14 mouse cellular contexts compared by ENCODE assay signal in genomic region chr4:59231266-59232055, GRCm38 (mm10). TPM values are rescaled to one million over a fixed set of nuclear protein-coding genes. Genes with fewer than 3 reads are reported as not detected.
DNase-seq lines count a peak whose midpoint lies in the region; ATAC-seq and TF ChIP-seq lines count a peak whose summit lies in the region.
"Had no signal": no experiment of that assay in that cellular context is flagged by ENCODE, and none has a peak within 500 bp of the region (broad histone marks: within the 10 kb centered on the region; RNA-seq: fewer than 3 reads in every experiment).

No protein-coding gene starts in this region.

- intact Hi-C loops in gastrocnemius, adult 2 months (cut with DNase I) = no loop called here

- no peaks in the 10 kb centered on the region for H3K9me3 ChIP-seq in lung, embryonic 16.5 days (ENCODE audit: control insufficient read depth, low read length)
- H3K9me3 ChIP-seq in embryonic facial prominence, embryonic 12.5 days = no peaks in the 10 kb centered on the region
- H3K9me3 ChIP-seq in liver, embryonic 11.5 days (ENCODE audit: control insufficient read depth, low read length) = no peaks in the 10 kb centered on the region
- H3K9me3 ChIP-seq: forebrain, embryonic 15.5 days; hindbrain, embryonic 10.5 days; midbrain, embryonic 12.5 days had no signal

- DNase-seq in embryo, embryonic 10.5 days (ENCODE audit: low spot score) = peak; percentile 17
- no peak for DNase-seq in embryo, embryonic 9.5 days (ENCODE audit: extremely low spot score)
- DNase-seq in lung, adult 2 months = no peak
- peak; percentile 47 for DNase-seq in lung, postnatal 36 days
- DNase-seq in gastrocnemius, adult 2 months = no peak
- DNase-seq in liver, embryonic 11.5 days (ENCODE audit: low spot score) = no peak
- DNase-seq: cerebellum, postnatal 10 days; kidney, postnatal 14 days; thymus, postnatal 4 days had no signal

- H3K27me3 ChIP-seq in lung, embryonic 16.5 days (ENCODE audit: control insufficient read depth, insufficient read depth, low read depth, low read length) = no peaks in the 10 kb centered on the region
- no peaks in the 10 kb centered on the region for H3K27me3 ChIP-seq in embryonic facial prominence, embryonic 12.5 days
- no peaks in the 10 kb centered on the region for H3K27me3 ChIP-seq in liver, embryonic 11.5 days (replicated peaks; ENCODE audit: control insufficient read depth, insufficient read depth, low read length)
- H3K27me3 ChIP-seq: forebrain, embryonic 15.5 days; midbrain, embryonic 12.5 days had no signal

- H3K36me3 ChIP-seq in lung, embryonic 16.5 days (ENCODE audit: control insufficient read depth, insufficient read depth, low read length) = no peaks in the 10 kb centered on the region
- no peaks in the 10 kb centered on the region for H3K36me3 ChIP-seq in embryonic facial prominence, embryonic 12.5 days
- H3K36me3 ChIP-seq in liver, embryonic 11.5 days (ENCODE audit: control insufficient read depth, insufficient read depth, low read length) = no peaks in the 10 kb centered on the region
- H3K36me3 ChIP-seq: forebrain, embryonic 15.5 days; hindbrain, embryonic 10.5 days; midbrain, embryonic 12.5 days had no signal

- peak overlapping the region; percentile 9; the same call in 1 of the 2 replicates for H3K27ac ChIP-seq in lung, embryonic 16.5 days (ENCODE audit: low read length)
- peak overlapping the region; percentile 46 for H3K27ac ChIP-seq in embryonic facial prominence, embryonic 12.5 days
- H3K27ac ChIP-seq in gastrocnemius, adult 2 months = no peak overlapping the region
- no peak overlapping the region for H3K27ac ChIP-seq in liver, embryonic 11.5 days (ENCODE audit: low read depth, low read length)
- H3K27ac ChIP-seq: forebrain, embryonic 15.5 days; hindbrain, embryonic 10.5 days; midbrain, embryonic 12.5 days had no signal

- no peak overlapping the region for H3K4me3 ChIP-seq in lung, embryonic 16.5 days (ENCODE audit: low read length)
- H3K4me3 ChIP-seq in lung, adult 2 months (replicated peaks; ENCODE audit: extremely low read depth, low read depth, low read length) = no peak overlapping the region
- no peak overlapping the region for H3K4me3 ChIP-seq in embryonic facial prominence, embryonic 12.5 days
- no peak overlapping the region for H3K4me3 ChIP-seq in gastrocnemius, adult 2 months
- no peak overlapping the region for H3K4me3 ChIP-seq in liver, embryonic 11.5 days (ENCODE audit: low read depth, low read length)
- H3K4me3 ChIP-seq: forebrain, embryonic 15.5 days; hindbrain, embryonic 10.5 days; midbrain, embryonic 12.5 days had no signal

- WGBS in lung, embryonic 16.5 days = 57% methylated on average over 6 of the region's 6 CpGs
- WGBS in lung, adult 2 months = 64% methylated on average over 6 of the region's 6 CpGs
- WGBS in embryonic facial prominence, embryonic 12.5 days = 73% methylated on average over 6 of the region's 6 CpGs
- 84% methylated on average over 6 of the region's 6 CpGs for WGBS in liver, embryonic 11.5 days

- no peak for TF ChIP-seq POLR2A in lung, adult 2 months (IDR thresholded peaks at IDR 0.05; ENCODE audit: borderline replicate concordance, extremely low read depth, low read depth, low read length)

- peak; percentile 82 for ATAC-seq in lung, embryonic 16.5 days (ENCODE audit: low read depth)
- ATAC-seq in embryonic facial prominence, embryonic 12.5 days (ENCODE audit: insufficient number of reproducible peaks, insufficient read depth, low FRiP score, low TSS enrichment) = no peak
- no peak for ATAC-seq in liver, embryonic 11.5 days (replicated peaks; ENCODE audit: low FRiP score)
- ATAC-seq: forebrain, embryonic 15.5 days had no signal

- H3K4me1 ChIP-seq in lung, embryonic 16.5 days (replicated peaks; ENCODE audit: control insufficient read depth, insufficient read depth, low read length) = peaks cover 3% of the 10 kb centered on the region
- no peaks in the 10 kb centered on the region for H3K4me1 ChIP-seq in lung, adult 2 months (ENCODE audit: control insufficient read depth, insufficient read depth, low read length)
- no peaks in the 10 kb centered on the region; the same call in 1 of the 2 replicates for H3K4me1 ChIP-seq in embryonic facial prominence, embryonic 12.5 days
- peaks cover 8% of the 10 kb centered on the region for H3K4me1 ChIP-seq in liver, embryonic 11.5 days (replicated peaks; ENCODE audit: control insufficient read depth, insufficient read depth, low read length)
- H3K4me1 ChIP-seq: forebrain, embryonic 15.5 days; hindbrain, embryonic 10.5 days; midbrain, embryonic 12.5 days had no signal

- no peak overlapping the region for H3K9ac ChIP-seq in lung, embryonic 16.5 days (ENCODE audit: low read length)
- H3K9ac ChIP-seq in embryonic facial prominence, embryonic 12.5 days = no peak overlapping the region
- H3K9ac ChIP-seq in liver, embryonic 11.5 days (ENCODE audit: low read depth, low read length) = no peak overlapping the region
- H3K9ac ChIP-seq: forebrain, embryonic 15.5 days; midbrain, embryonic 12.5 days had no signal

- no peak for TF ChIP-seq CTCF in lung, adult 2 months (IDR thresholded peaks at IDR 0.05; ENCODE audit: insufficient read depth, low read length)
- no peak for TF ChIP-seq CTCF in gastrocnemius, adult 2 months (IDR thresholded peaks at IDR 0.05)

- no peak overlapping the region for H3K4me2 ChIP-seq in lung, embryonic 16.5 days (ENCODE audit: low read depth, low read length)
- no peak overlapping the region for H3K4me2 ChIP-seq in embryonic facial prominence, embryonic 12.5 days (replicated peaks)
- H3K4me2 ChIP-seq in liver, embryonic 11.5 days = no peak overlapping the region
- H3K4me2 ChIP-seq: forebrain, embryonic 15.5 days; midbrain, embryonic 12.5 days had no signal

RNA-seq across cellular contexts. Expression of gene Ugcg, which starts 42.4 kb away (rescaled TPM):
- polyA plus RNA-seq in lung, embryonic 16.5 days (2015; fragmentation: Nextera tagmentation; extraction: Ambion mirVana) = 9.7 and 10.5 TPM in 2 replicates
- polyA plus RNA-seq in lung, adult 2 months (2012; rRNA removed) = 28.7 and 42.2 TPM in 2 replicates
- polyA plus RNA-seq in embryonic facial prominence, embryonic 12.5 days (2016; fragmentation: Nextera tagmentation; extraction: Ambion mirVana) = 13.6 and 13.9 TPM in 2 replicates
- 1 to 10 TPM; 7.6 to 9.1 TPM for total RNA-seq in gastrocnemius, adult 2 months (2021)
- 25.9 and 26.1 TPM in 2 replicates for polyA plus RNA-seq in liver, embryonic 11.5 days (2014; fragmentation: Nextera tagmentation; extraction: Ambion mirVana)

Comparison
In these comparisons a context has a peak if more than half of its experiments do, and no peak if none do; other contexts are left out.
1. DNase-seq: peak in embryo, embryonic 10.5 days (single experiment) and lung, postnatal 36 days (single experiment); none in embryo, embryonic 9.5 days (single experiment), lung, adult 2 months (single experiment), gastrocnemius, adult 2 months (single experiment) and liver, embryonic 11.5 days (single experiment).
2. H3K27ac ChIP-seq: peak in lung, embryonic 16.5 days (single experiment) and embryonic facial prominence, embryonic 12.5 days (single experiment); none in gastrocnemius, adult 2 months (single experiment) and liver, embryonic 11.5 days (single experiment).